Mouse (Mus musculus): ENCODE data around the gene Zdhhc11.
A peak's percentile ranks its signal among the peaks of the same experiment; 100 is the strongest.
"Not testable (repeated sequence)": the region's sequence is repeated elsewhere in the genome, so short reads cannot be mapped to it uniquely, and the experiment has no call there.

Zdhhc11 gene

DNA sequence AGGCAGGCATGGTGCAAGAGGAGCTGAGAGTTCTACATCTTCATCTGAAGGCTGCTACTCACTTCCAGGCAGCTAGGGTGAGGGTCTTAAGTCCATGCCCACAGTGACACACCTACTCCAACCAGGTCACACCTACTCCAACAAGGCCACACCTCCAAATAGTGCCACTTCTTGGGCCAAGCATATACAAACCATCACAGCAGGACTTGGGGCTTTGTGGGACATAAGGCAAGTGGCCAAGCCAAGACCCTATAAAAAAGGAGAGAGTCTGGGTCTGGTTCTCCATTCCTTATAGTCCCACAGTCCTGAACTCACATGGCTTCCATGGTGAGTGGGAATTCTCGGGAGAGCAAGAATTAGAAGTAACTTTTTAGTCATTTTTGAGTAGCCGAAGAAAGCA, 44.6 kb downstream of the Zdhhc11 start:
- DNase-seq = not testable (repeated sequence)

- DNase-seq = peak; percentile 91 to 95
These were observed 45.5 kb downstream of the Zdhhc11 start, which contains the start of gene Tppp for GRCm38 (mm10) chr13:74008948-74009718. Gene Tppp, plus strand, starts transcription at chr13:74009407.

DNA sequence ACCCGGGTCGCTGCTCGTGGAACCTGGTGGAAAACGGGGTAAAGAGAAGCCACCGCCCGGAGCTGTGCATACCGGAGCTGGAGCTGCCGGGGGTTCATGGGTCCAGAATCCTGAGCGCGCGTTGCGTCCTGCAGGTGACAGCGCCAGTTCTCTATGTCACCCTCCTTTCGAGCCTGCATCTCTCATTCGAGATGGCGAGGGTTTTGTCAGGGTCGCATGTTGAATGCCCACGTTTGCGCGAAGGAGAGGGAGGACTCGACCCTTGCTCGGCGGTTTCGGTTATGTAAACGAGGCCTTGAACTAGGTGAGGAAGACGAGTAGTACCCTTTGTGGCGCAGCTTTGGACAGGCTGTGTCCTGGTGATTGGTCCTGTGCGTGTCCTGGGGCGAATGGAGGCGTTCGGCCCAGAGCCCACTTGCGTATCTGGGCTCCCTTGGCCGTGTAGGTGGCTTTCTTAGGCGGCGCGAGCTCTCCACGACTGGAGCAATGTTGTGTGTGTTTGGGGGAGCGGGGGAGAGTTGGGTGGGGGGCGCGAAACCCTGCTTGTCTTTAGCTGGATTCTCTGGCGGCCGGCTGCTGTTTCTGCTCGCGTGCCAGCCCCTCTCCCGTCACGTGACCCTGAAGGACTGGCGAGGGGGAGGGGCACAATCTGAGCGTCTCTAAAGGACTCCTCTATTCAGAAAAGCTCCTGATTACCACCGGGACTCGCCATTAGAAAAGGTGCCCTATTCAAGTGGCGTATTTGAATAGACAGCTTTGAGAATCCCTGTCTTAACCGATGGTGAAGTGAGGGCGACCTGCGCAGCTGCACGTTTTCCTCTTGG, 46.4 kb downstream of the Zdhhc11 start:
- peak; percentile 94 to 95 for DNase-seq

GRCm38 (mm10) chr13:74010678-74011077, 47.0 kb downstream of the Zdhhc11 start:
- DNase-seq = peak; percentile 62 to 67

DNA sequence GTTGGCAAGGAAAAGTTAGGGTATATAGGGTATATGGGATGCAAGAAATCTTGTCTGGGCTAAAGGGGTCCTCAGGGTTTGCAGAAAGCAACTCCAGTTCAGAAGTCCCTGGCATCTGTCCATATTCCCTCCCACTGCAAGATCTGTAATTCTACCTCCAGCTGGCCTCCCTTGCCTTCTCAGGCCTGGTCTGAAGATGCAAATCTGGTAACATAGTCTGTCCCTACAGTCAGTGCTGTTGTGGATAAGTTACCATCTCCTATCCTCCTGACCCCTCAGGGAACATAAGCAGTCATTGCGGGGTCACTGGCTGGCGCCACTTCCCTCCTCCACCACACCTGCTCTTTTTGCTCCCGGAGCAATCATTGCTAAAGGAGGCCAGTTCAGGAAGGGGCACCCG, 52.3 kb downstream of the Zdhhc11 start:
- peak; percentile 41 to 42 for DNase-seq

DNA sequence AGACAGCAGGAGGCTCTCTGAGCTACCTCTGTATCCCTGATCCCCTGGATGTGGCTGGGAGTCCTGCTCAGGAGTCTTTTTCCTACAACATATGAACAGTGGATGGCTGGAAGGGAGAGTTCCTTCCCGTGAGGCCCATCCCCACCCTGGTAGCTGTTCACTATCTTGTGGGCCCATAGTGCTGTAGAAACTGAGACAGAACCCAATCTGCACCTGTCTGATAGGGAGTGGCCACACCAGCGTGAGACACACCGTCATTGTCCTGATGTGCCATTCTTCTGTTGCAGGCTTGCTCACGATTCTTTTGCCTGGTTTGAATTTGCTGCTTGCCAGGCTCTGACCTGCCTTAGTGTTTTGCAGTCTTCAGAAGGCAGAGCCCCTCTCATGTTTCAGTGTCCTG, 53.8 kb downstream of the Zdhhc11 start:
- DNase-seq = no peak

DNA sequence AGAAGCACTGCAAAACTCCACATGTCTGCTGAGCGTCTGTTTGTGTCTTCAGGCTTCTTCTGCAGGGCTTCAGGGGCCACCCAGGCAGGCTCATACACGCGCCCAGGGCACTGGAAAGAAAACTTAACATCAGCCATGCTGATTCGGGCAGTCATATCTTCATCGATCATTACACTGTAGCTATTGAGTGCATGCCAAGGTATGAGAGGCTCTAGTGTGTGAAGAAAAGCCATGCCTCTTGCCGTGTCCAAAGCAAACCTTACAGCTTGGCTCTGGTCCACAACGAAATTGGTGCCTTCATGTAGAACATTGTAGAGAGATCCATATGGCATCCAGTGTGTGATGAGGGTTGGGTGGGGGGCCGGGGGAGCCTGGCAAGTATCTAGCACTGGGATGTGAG, 55.4 kb downstream of the Zdhhc11 start:
- DNase-seq = peak; percentile 24 to 37

- DNase-seq = peak; percentile 27 to 47
These were observed 61.8 kb downstream of the Zdhhc11 start for GRCm38 (mm10) chr13:74025151-74026081.

GRCm38 (mm10) chr13:74026215-74026614, 62.6 kb downstream of the Zdhhc11 start:
- DNase-seq = peak; percentile 63 to 75

DNA sequence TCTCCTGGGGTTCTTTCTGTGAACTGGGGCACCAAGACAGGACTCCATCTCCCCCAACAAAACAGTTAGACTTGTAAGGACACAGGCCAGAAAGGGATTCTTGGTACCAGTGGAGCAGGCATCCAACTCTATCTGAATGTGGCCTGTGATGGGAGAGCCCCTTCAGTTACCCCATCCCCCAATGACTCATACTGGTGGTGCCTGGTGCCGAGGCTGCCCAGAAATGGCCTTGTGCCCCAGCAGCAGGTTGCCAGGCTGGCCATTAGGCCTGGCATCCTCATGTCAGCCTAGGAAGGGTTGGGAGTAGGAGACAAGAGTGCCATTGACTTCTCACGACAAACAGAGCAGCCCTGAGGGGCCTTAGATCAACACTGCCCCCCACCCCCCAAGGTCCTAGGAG, 64.5 kb downstream of the Zdhhc11 start:
- DNase-seq = no peak

GRCm38 (mm10) chr13:74029013-74029412, 65.4 kb downstream of the Zdhhc11 start:
- DNase-seq = no peak

- DNase-seq = no peak
These were observed 67.0 kb downstream of the Zdhhc11 start for GRCm38 (mm10) chr13:74030691-74031090.

- no peak for DNase-seq
These were observed 67.5 kb downstream of the Zdhhc11 start for GRCm38 (mm10) chr13:74031133-74031532.

- DNase-seq = no peak
These were observed 71.1 kb downstream of the Zdhhc11 start for GRCm38 (mm10) chr13:74034756-74035155.

- no peak for DNase-seq
These were observed 72.1 kb downstream of the Zdhhc11 start for GRCm38 (mm10) chr13:74035776-74036175.

DNA sequence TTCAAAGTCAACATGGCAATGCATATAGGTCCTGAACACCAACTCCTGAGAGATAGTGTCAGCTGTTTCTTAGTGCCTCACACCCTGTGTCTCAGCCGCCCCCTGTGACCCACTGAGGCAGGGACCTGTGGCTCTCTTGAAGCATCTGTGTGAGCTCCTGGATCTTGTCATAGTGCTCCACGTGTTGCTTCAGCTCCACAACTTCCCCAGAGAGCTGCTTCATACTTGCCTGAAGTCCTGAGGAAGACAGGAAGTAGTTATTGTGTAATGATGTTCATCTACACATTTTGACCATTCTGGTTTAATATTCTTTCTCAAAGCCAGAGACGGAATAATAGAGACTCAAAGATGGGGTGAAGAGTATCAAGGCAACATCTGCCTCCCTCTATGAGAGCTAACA, 76.3 kb downstream of the Zdhhc11 start:
- DNase-seq = no peak

Data from cerebellum, postnatal 10 days (tissue).